8 mouse cellular contexts compared by ENCODE assay signal in genomic region chr19:47090550-47091156, GRCm38 (mm10). TPM values are rescaled to one million over a fixed set of nuclear protein-coding genes. Genes with fewer than 3 reads are reported as not detected.
DNase-seq lines count a peak whose midpoint lies in the region; ATAC-seq and TF ChIP-seq lines count a peak whose summit lies in the region.

Usmg5 (minus strand) TSS chr19:47090647.
Pdcd11 (plus strand) TSS chr19:47090768.

- H3K9ac ChIP-seq in embryonic facial prominence, embryonic 14.5 days (ENCODE audit: low read depth, low read length) = peak within 1 kb of the TSS; percentile 98
- H3K9ac ChIP-seq in heart, adult 2 months (ENCODE audit: low read depth, low read length) = peak within 1 kb of the TSS; percentile 94
- peak within 1 kb of the TSS; percentile 98 for H3K9ac ChIP-seq in limb, embryonic 13.5 days
- H3K9ac ChIP-seq in midbrain, embryonic 16.5 days (ENCODE audit: low read depth, low read length) = peak within 1 kb of the TSS; percentile 99

- H3K27me3 ChIP-seq in embryonic facial prominence, embryonic 14.5 days (replicated peaks; ENCODE audit: control insufficient read depth, insufficient read depth, low read length) = no peaks in the 10 kb centered on the region
- no peaks in the 10 kb centered on the region for H3K27me3 ChIP-seq in heart, adult 2 months (ENCODE audit: control insufficient read depth, insufficient read depth, low read length)
- no peaks in the 10 kb centered on the region for H3K27me3 ChIP-seq in limb, embryonic 13.5 days
- no peaks in the 10 kb centered on the region for H3K27me3 ChIP-seq in midbrain, embryonic 16.5 days (ENCODE audit: control insufficient read depth, insufficient read depth, low read depth, low read length)

- TF ChIP-seq EP300 in heart, adult 2 months (IDR thresholded peaks at IDR 0.05; ENCODE audit: insufficient read depth, low read depth, low read length) = 0 out of 2 replicates have a peak, but pooled peaks have one; percentile 49

- H3K9me3 ChIP-seq in embryonic facial prominence, embryonic 14.5 days (ENCODE audit: control insufficient read depth, low read length) = no peaks in the 10 kb centered on the region
- H3K9me3 ChIP-seq in limb, embryonic 13.5 days = no peaks in the 10 kb centered on the region
- H3K9me3 ChIP-seq in midbrain, embryonic 16.5 days (replicated peaks; ENCODE audit: control insufficient read depth, low read length, poor library complexity, severe bottlenecking) = no peaks in the 10 kb centered on the region

- peaks cover 2% of the 10 kb centered on the region; the same call in 1 of the 2 replicates for H3K79me2 ChIP-seq in heart, adult 2 months (replicated peaks; ENCODE audit: control insufficient read depth, insufficient read depth, low read length)

- H3K36me3 ChIP-seq in embryonic facial prominence, embryonic 14.5 days (ENCODE audit: control insufficient read depth, insufficient read depth, low read length) = peaks cover 40% of the 10 kb centered on the region
- H3K36me3 ChIP-seq in heart, adult 2 months (ENCODE audit: control insufficient read depth, insufficient read depth, low read length) = peaks cover 23% of the 10 kb centered on the region
- peaks cover 45% of the 10 kb centered on the region for H3K36me3 ChIP-seq in limb, embryonic 13.5 days
- peaks cover 10% of the 10 kb centered on the region; the same call in 1 of the 2 replicates for H3K36me3 ChIP-seq in midbrain, embryonic 16.5 days (ENCODE audit: control insufficient read depth, insufficient read depth, low read length)

- intact Hi-C loops in heart, adult 2 months (cut with DNase I) = loop anchor here (1.0 kb wide), 1 partner anchor 22 kb away; no protein-coding TSS in a partner anchor

- no peak for TF ChIP-seq CTCF in heart, adult 2 months (IDR thresholded peaks at IDR 0.05)

- peak; percentile 100 for ATAC-seq in embryonic facial prominence, embryonic 14.5 days (ENCODE audit: low read depth)
- peak; percentile 99 for ATAC-seq in limb, embryonic 13.5 days (ENCODE audit: low FRiP score, low read depth)
- ATAC-seq in midbrain, embryonic 16.5 days = peak; percentile 99

- peak within 1 kb of the TSS; percentile 90 for H3K4me3 ChIP-seq in embryonic facial prominence, embryonic 14.5 days (ENCODE audit: low read depth, low read length)
- H3K4me3 ChIP-seq in heart, adult 2 months = peak within 1 kb of the TSS; percentile 74
- peak within 1 kb of the TSS; percentile 92 for H3K4me3 ChIP-seq in limb, embryonic 13.5 days
- H3K4me3 ChIP-seq in midbrain, embryonic 16.5 days (ENCODE audit: low read depth, low read length) = peak within 1 kb of the TSS; percentile 96

- H3K4me1 ChIP-seq in embryonic facial prominence, embryonic 14.5 days (ENCODE audit: control insufficient read depth, insufficient read depth, low read length) = peaks cover 12% of the 10 kb centered on the region
- H3K4me1 ChIP-seq in heart, adult 2 months (ENCODE audit: control insufficient read depth, insufficient read depth, low read length) = peaks cover 6% of the 10 kb centered on the region
- peaks cover 27% of the 10 kb centered on the region for H3K4me1 ChIP-seq in limb, embryonic 13.5 days
- H3K4me1 ChIP-seq in midbrain, embryonic 16.5 days (ENCODE audit: control insufficient read depth, insufficient read depth, low read length) = peaks cover 25% of the 10 kb centered on the region

- H3K27ac ChIP-seq in embryonic facial prominence, embryonic 14.5 days (replicated peaks; ENCODE audit: low read depth, low read length) = peak within 1 kb of the TSS; percentile 88
- peak within 1 kb of the TSS; percentile 93 for H3K27ac ChIP-seq in heart, adult 2 months
- peak within 1 kb of the TSS; percentile 86 for H3K27ac ChIP-seq in limb, embryonic 13.5 days
- peak within 1 kb of the TSS; percentile 90 for H3K27ac ChIP-seq in midbrain, embryonic 16.5 days (ENCODE audit: low read length)

- peak within 1 kb of the TSS; percentile 93 for H3K4me2 ChIP-seq in embryonic facial prominence, embryonic 14.5 days (ENCODE audit: low read depth, low read length)
- H3K4me2 ChIP-seq in limb, embryonic 13.5 days (replicated peaks) = peak within 1 kb of the TSS; percentile 93
- H3K4me2 ChIP-seq in midbrain, embryonic 16.5 days (ENCODE audit: low read length) = peak within 1 kb of the TSS; percentile 95

- under 1% methylated on average over 44 of the region's 56 CpGs for WGBS in embryonic facial prominence, embryonic 14.5 days
- under 1% methylated on average over 56 of the region's 56 CpGs for WGBS in heart, adult 2 months
- under 1% methylated on average over 56 of the region's 56 CpGs for WGBS in limb, embryonic 13.5 days
- WGBS in midbrain, embryonic 16.5 days = under 1% methylated on average over 56 of the region's 56 CpGs

- TF ChIP-seq POLR2A in heart, adult 2 months (IDR thresholded peaks at IDR 0.05; ENCODE audit: insufficient read depth, low read depth, low read length) = peak; percentile 91

- DNase-seq in 3T3-L1 (ENCODE audit: low read depth, low spot score) = peak; percentile 98
- peak; percentile 80 to 88 for DNase-seq in adrenal gland, postnatal 4 days (ENCODE audit: low spot score in 2 of 2)
- peak; percentile 97 for DNase-seq in embryonic facial prominence, embryonic 14.5 days (ENCODE audit: low spot score)
- peak; percentile 96 for DNase-seq in heart, adult 2 months
- peak; percentile 95 to 96 for DNase-seq in kidney, adult 8-10 months
- DNase-seq in spleen, postnatal 10 days (ENCODE audit: low spot score in 2 of 2) = peak; percentile 89 to 95

RNA-seq across cellular contexts. Expression of gene Usmg5, which starts in this region (rescaled TPM):
- total RNA-seq in adrenal gland, postnatal 4 days (2021) = 100 to 1,000 TPM; 584 to 643 TPM
- 1,191 and 1,453 TPM in 2 replicates for polyA plus RNA-seq in embryonic facial prominence, embryonic 14.5 days (2014; fragmentation: Nextera tagmentation; extraction: Ambion mirVana)
- total RNA-seq in heart, adult 2 months (2021) = 1,000 to 10,000 TPM; 2,026 to 2,490 TPM
- polyA plus RNA-seq in heart, adult 2 months (2012; rRNA removed) = 762 and 1,154 TPM in 2 replicates
- 1,251 and 1,259 TPM in 2 replicates for polyA plus RNA-seq in limb, embryonic 13.5 days (2015; fragmentation: Nextera tagmentation; extraction: Ambion mirVana)
- polyA plus RNA-seq in midbrain, embryonic 16.5 days (2015; fragmentation: Nextera tagmentation; extraction: Ambion mirVana) = 1,328 and 1,431 TPM in 2 replicates

RNA-seq across cellular contexts. Expression of gene Pdcd11, which starts in this region (rescaled TPM):
- total RNA-seq in adrenal gland, postnatal 4 days (2021) = 10 to 100 TPM; 25.1 to 28.2 TPM
- polyA plus RNA-seq in embryonic facial prominence, embryonic 14.5 days (2014; fragmentation: Nextera tagmentation; extraction: Ambion mirVana) = 9.2 and 10.1 TPM in 2 replicates
- 10 to 100 TPM; 11.8 to 12.4 TPM for total RNA-seq in heart, adult 2 months (2021)
- 5.5 and 7.7 TPM in 2 replicates for polyA plus RNA-seq in heart, adult 2 months (2012; rRNA removed)
- polyA plus RNA-seq in limb, embryonic 13.5 days (2015; fragmentation: Nextera tagmentation; extraction: Ambion mirVana) = 9.9 and 10.8 TPM in 2 replicates
- 5.4 and 5.6 TPM in 2 replicates for polyA plus RNA-seq in midbrain, embryonic 16.5 days (2015; fragmentation: Nextera tagmentation; extraction: Ambion mirVana)

Comparison
In these comparisons a context has a peak if more than half of its experiments do, and no peak if none do; other contexts are left out.
1. Peak in every context shown above with its lines: DNase-seq, ATAC-seq, H3K4me3 ChIP-seq and H3K27ac ChIP-seq.